Mouse (Mus musculus) layer of hippocampus, adult 9-11 months (tissue): ENCODE measurements around the gene Pex7.

Experiments
- DNase-seq: peaks from one replicate; pipeline ENCODE4 v3.0.0; 2022

The Pex7 gene

DNA sequence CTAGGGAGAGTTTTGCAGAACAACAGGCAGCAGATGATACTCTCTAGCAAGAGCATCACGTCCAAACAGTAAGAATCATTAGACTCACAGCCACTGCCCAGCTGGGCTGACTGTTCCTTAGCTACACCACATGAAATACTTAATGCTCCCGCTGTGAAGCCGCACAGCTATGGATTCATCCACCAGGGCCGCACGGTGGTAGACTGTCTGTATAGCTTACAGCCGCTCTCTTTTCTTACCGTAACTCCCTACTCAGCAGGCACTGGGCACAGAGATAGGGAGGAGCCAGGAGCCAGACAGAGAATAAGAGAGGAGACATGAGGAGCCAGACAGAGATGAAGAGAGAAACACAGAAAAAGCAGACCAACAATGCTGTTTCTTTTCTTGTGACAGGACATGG is 30.8 kb downstream of the Pex7 start:
- no peak for DNase-seq

DNA sequence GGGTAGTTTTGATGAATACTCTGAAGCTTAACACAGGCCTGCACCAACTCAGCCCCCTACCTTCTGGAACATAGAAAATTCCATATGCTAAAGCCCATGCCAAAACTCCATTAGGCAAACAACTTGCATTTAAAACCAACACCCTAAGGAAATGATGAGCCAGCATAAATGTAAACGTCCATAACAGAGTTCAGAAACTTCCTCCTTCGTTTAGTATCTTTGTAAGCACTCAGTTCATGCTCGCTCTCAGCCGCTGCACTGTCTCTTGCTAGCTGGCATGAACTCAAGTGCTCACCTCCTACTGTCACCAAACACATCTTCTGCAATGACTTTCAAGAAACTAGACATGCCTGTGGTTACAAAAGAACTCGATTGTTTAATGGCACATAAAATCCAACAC is 32.1 kb downstream of the Pex7 start:
- no peak for DNase-seq

DNA sequence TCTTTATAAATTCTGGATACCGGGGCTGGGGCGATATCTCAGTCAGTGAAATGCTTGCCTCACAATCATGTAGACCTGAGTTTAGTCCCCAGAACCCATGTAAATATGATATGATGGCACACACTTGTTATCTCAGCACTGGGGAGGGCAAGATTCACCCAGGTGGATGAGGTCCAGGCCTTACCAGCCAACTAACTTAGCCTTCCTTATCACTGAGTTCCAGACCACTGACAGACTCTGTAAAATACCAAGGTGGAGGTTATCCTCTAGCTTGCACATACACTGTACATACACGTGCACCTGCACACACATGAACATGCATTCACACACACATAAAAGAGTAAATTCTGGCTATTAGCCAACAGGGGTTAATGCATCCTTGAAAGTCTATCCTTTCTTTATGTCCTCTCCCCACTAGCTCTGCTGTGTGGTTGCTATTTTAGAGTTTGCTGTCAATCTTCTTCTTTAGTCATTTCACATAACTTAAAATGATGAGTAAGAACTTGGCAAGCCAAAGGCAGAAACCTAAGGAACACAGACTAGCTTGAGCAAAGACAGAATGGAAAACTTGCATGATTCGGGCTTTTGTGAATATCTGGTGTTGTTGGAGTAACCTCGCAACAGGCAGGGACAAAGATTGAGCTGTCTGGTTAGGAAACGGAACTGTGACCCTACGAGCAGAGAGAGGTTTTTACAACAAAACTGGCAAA is 51.7 kb downstream of the Pex7 start:
- DNase-seq: no peak

DNA sequence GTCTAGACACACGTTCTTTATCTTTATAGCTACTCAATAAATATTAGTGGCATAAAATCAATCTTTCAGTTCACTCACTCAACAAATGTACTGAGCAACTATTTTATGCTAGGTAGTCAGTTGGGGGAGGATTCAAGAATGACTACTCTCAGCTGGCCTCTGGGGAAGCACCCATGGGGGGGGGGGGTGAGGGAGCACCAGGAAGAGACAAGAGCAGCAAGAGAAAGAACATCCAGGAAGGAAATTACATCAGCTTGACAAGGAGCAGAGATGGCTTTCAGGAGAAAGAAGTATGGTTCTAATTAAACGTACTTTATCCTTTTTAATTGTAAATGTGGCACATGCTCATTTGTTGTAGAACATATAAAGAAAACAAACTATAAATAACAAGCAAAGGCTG is 53.9 kb downstream of the Pex7 start:
- DNase-seq: no peak

DNA sequence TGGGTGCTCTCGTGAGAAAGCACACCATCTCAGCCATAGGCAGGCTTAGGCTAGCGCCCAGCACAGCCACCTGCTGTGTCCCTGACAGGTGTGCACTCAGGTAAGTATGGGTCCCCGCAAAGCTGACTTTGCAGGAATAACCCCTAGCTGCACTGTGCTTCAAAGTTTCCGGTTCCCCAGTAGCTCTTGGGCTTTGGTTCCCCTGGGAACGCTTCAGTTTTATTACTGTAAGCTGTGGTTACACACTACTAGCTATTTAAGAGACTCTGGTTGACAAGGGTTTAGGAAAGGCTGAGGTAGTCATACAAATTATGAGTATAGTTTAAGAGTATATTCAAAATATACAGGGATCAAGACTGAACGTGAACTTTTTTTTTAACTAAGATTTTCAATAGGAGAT is 54.7 kb downstream of the Pex7 start:
- DNase-seq: no peak

DNA sequence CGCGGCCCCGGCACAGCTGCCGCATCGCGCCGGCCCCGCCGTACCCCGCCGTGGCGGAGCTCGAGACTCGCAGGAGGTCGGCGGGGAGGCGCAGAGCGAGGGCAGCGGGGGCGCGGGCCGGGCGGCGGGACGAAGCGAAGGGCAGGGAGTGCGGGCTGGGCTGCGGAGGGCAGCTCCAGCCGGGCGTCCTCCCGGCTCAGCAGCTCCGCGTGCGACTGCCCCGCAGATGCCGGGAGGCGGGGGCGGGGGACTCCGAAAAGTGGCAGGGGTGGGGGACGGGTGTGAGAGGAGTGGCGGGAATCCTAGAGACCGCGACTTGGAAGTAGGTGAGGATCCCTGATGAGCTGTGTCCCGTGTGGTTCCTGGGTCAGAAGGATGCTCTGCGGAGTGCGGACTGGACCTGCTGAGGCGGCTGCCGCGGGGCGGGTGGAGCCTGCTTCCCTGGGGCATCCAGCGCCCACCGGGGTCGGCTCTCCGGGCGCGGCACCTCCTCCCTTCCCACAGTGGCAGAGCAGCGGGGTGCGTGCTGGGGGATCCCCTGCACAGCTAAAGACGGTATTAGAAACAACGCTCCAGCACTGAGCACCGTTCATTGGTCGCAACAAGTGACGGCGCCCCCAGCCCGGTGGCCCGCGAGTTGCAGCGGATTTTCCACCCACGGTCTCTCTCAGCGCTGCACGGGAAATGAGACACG is 56.3 kb downstream of the Pex7 start, which contains the start of gene Slc35d3:
TSS of gene Slc35d3 (minus strand) at position 462 of the 694 bp plus-strand sequence.
- no peak for DNase-seq

DNA sequence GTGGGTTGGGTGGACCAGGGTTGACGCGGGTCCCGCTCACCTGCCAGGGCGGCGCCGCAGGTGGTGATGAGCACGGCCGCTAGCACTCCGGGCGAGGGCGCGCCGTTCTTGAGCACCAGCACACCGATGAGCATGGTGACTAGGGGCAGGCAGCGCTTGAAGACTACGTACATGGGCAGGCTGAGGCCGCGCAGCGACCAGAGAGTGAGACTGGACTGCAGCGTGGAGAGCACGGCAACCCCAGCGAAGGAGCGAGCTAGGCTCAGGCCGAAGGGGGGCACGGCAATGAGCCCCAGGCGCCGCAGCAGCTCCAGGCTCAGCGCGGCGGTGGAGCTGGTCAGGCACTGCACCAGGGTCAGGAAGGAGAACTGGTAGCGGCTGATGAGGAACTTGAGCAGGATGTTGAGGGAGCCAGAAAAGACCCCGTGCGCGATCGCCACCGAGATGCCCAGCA is 56.9 kb downstream of the Pex7 start:
- DNase-seq: no peak

DNA sequence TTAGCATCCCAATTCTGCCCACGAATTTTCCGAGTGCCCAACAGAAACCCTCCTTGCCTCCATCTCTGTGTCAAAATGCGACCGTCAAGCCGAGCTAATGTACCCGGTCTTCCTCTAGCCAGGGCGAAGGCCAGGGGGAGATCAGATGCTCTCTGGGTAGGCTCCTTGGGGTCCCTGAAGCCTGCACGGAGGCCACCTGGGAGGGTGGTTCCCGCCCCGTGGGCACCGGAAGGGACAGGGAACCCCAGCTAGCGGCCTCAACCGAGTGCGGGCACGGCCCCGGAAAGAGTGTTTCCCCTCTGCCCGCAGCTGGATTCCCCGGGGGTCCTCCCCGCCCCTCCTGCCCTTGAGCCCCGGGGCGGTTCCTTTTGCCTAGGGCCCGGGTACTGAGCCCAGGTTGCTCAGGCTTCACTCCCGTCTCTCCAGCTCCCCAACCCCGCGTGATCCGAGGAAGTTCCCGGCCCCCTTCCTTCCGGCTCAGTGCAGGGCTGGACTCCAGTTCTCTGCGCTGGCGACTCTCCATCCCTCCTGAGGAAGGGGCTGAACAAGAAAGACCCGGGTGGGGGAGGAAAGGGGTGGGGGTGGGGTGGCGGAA is 57.6 kb downstream of the Pex7 start:
- DNase-seq: no peak

DNA sequence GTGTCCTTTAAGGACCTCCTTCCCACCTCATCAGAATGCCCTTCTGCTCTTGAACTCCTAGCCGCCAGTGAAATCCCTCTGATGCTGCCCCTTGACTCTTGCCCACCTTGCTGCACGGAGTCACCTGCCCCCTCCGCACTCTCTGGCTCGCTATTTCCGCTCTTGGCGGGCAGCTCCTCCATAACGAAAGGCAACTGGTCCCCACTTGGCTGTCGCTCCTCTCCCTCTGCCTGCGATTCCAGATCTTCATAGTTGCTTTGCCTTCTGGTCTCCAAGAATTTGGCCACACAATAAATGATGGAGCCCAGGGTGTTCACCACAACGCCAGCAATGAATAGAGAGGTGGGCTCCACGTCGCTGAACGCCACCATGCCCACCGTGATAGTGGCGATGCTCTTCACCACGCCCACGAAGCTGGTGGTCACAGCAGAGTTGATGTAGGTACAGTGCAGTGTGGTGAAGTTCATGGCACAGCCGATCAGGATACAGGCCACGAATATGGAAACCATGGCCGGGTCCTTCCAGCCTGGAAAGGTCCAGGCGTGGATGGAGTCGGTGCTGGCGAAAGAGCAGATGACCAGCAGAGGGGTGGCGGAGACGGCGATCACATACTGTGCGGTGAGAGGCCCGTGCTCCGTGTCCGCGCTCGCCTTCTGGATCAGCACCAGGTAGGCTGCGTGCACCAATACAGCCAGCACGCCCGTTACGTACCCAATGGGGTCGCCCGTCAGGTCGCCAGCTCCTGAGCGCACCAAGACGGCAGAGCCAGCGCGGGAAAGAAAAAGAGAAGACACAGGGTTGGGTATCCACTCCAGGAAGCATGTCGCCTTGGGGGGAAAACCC is 58.3 kb downstream of the Pex7 start:
- DNase-seq: no peak

DNA sequence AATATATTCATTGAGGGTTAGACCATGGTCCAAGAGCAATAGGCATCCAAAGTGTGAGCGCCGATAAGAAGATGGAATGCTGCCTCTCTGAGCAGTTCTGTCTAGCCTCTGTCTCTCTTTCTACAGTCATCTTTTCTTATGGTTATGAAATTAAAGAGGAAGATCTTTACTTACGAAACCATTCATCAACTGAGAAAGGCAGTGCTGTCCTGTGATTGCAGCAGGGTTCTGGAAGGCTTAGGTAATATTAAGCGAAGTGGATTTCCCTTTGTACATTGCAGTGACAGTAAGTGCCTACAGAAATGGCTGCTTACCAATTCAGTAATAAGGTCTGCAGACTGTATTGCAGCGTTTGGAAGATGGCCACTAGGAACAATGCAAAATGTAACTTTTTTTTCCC is 67.7 kb downstream of the Pex7 start:
- no peak for DNase-seq

DNA sequence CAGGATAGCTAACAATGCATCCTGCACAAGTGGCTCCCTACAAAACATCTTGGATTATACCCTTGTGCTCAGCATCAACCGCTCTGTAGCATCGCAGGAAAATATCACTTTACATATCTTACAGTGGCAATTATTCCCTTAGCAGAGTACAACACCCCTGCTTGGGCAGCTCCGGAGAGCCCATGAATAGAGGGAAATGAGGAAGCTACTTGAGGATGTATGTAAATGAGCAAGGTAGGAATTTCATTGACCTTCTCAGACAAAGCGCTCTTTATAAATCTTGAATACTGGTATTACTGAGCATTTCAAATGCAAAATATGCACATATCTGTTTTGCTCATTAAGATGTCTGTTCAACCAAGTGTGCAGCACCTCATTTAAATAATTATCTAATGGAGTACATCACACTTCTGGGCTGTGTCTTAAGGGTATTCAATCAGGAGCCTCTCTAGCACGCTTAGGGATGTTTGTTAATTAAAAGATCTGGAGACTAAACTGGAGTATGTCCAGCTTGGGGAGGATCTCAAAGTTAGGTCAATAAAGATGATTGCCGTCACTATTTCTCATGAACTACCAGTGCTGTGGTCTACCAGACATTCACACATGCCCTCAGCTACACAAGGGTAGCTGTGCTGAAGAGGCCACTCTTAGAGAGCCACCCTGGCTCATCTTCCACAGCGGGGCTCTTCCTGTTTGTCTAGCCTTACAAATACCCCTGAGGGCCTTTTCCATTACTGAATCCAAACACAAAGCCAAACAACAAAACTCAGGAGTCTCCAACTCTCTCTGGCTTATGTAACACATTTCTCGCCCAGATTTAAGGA is 71.4 kb downstream of the Pex7 start:
- no peak for DNase-seq

DNA sequence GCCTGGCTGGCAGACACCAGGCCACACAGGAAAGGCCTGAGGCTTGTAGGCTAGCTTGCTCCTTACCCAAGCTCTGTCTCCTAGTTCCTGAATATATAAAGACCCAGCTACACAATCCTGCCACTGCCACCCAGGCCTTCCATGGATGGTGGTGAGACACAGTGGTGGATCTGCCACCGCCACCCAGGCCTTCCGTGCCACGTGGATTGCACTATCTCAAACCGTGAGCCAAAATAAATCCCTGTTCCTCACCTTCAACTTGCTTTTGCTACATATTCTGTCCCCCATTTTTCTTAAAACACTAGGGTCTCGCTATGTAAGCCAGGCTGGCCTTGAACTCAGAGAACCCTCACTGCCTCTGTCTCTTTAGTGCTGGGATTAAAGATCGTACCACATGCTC is 73.3 kb downstream of the Pex7 start:
- no peak for DNase-seq

DNA sequence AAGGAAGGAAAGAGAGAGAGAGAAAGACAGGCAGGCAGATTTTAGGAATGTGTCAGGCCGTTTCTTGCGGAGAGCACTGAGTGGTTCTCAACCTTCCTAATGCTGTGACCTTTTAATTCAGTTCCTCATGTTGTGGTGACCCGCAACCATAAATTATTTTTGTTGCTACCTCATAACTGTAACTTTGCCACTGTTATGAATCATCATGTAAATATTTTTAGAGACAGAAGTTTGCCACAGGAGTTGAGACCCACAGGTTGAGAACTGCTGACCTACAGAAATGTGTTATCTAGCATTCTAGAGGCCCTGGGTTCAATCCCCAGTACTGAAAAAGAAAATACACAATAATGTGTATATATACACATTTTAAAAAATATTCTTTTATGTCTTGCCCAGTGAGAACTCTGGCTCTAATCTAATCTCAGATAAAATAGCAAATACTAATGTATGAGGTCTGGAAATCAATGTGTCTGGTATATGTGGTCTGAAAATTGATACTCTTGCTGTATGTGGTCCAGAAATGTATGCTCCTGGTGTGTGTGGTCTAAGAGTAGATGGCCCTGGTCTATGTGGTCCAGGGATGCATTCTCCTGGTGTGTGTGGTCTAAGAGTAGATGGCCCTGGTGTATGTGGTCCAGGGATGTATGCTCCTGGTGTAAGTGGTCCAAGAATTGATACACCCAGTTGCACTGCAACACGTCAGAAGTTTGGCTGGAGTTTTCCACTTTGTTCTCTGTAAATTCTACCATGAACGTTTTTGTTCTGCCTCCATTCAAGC is 76.2 kb downstream of the Pex7 start:
- no peak for DNase-seq

DNA sequence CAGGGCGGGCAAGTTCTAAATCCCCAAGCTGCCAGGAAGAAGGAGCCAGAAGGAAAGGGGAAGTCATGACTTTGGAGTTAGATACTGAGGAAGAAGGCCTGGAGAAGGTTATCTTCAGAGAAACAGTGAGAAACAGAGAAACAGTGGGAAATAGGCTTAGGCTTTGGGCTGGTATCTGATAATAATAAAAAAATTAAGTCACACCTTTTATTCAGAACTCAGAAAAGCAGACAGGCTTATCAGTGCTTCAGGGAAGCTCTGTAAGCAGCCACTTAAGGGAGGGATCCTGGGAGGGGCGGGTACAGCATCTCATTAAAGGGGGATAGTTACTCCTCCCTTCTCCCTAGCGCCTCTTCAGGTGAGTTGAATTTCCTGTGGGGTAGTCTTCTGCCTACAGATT is 86.5 kb downstream of the Pex7 start:
- no peak for DNase-seq

DNA sequence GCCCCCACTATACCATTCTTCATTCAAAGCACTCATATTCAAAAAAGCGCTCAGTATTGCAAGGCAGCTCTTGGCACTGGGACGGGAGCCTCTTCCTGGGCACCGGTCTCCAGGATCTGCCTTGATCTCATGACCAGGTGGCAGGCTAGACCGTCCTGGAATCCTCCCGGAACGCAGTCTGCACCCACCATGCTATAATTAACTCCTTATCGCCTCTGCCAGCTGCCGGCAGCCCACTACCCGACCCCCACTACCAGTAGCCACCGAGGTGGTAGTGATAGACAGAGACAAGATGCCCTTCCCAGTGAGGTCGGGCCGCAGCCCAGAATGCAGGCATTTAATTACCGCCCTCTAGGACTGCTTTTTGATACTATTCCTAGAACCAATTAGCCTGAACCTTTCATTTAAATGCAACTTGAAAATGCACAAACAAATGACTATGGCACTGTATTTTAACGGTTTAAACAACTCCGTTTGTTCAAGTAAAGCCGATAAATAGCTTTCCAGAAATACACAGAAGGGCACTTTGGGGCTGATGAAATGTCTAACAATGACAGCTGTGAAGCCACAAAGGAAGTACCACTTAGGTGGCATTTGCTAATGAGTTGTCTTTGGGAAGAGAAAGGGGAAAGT is 88.7 kb downstream of the Pex7 start:
- no peak for DNase-seq

DNA sequence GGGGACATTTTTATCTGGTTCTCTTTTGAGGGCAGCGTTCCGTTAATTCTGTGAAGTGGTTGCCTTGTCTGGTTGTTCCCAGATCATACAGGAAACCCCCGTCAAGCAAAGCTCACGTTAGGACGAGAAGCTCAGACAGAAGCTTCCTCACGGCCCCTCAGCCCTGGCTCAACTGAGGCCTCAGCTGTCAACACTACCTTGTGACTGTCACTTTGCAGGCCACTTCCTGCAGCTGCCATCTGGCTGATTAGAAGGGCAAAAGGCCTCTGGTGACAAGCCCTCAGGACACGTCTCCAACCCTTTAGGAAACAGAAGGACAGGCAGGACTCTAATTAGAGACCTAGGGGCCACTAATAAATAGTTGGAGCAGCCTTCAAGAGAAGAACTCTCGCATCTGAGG is 92.1 kb downstream of the Pex7 start:
- DNase-seq: no peak

DNA sequence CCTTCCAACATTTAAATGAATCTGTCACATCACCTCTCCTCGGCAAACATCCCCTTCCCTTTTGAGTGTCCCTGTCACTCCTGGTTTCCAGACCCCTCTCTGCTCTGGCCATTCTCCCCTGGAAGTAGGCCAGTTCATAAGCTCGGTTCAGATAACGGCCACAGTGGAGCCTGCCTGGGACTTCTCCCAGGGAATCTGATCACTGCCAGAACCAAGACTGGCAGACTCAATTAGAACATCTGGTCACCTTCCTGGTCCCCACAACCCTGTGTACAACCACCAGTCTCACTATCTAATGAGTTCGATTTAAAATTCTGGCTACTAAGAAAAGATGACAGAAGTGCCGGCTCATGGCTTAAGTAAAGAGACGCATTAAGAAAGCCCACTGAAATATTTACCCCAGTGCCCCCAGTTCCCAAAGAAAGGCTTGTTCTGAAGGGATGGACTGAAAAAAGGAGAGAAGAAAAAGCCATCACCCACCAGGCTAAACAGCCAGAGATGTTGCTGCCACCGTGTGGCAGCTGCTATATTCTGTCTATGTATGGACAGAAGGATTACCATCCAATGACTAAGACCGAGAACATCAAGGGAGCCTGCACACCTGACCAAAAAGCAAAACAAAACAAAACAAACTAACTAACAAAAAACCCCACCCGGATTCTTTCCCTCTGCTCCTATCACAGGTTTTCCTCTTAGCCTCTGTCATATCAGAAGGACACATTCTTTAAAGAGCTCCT is 95.9 kb downstream of the Pex7 start:
- DNase-seq: no peak

DNA sequence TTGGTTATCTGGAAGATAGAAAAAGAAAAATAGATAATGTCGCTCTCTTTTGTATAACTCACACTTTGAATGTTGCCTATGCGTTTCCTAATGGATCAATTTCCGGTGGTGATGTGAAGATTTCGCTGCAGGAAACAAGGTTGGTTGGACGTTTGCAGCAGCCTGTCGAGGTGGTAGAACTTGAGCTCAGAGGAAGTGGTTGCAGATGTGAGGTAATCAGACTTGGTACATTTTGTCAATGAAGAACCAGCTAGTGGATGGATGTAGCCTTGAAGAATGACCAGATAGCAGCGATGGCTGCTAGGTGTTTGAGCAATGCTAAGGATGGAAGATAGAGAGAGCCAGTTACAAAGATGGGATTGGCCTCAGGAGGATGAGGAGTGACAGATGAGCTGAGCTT is 102.7 kb downstream of the Pex7 start:
- no peak for DNase-seq
